Mouse (Mus musculus) embryonic fibroblast, embryonic 13.5 days (primary cell): ENCODE measurements around the gene Oprm1. TPM values are rescaled to one million over a fixed set of nuclear protein-coding genes. Genes with fewer than 3 reads are reported as not detected.

ENCODE experiments used
- H3K27ac ChIP-seq: 2 replicates; pipeline ENCODE4 v1.5.1; 2012; ENCODE audit warnings: low read length, control low read depth, inconsistent platforms; ENCODE audit not compliant: insufficient read depth
- H3K4me1 ChIP-seq: 2 replicates; pipeline ENCODE4 v1.6.1; 2011; ENCODE audit warnings: low read length; ENCODE audit not compliant: control insufficient read depth, insufficient read depth
- H3K4me3 ChIP-seq: 2 replicates; pipeline ENCODE4 v1.5.1; 2011; ENCODE audit warnings: mild to moderate bottlenecking, control low read depth, low read length; ENCODE audit not compliant: insufficient read depth
- CTCF ChIP-seq: IDR thresholded peaks from 2 replicates; pipeline ENCODE4 v1.5.1; 2011; ENCODE audit warnings: mild to moderate bottlenecking, control low read depth, low read length, moderate library complexity, borderline replicate concordance; ENCODE audit not compliant: insufficient read depth
- POLR2A ChIP-seq: IDR thresholded peaks from 2 replicates; pipeline ENCODE4 v1.6.1; 2011; ENCODE audit warnings: low read depth, mild to moderate bottlenecking, control low read depth, low read length, moderate library complexity
- polyA plus RNA-seq: library from polyadenylated mRNA; stranded (reverse); fragments of >200 nt; gene quantifications from 2 replicates; pipeline ENCODE4 v1.2.4, GENCODE M21; 2011; ENCODE audit warnings: low read depth; ENCODE audit not compliant: missing spikeins, insufficient read length

The Oprm1 gene
- polyA plus RNA-seq, 1 experiment, result not detected

- H3K27ac ChIP-seq, result no peak overlapping the region
- no peak overlapping the region for H3K4me3 ChIP-seq
- no peak for TF ChIP-seq CTCF
- no peaks in the 10 kb centered on the region for H3K4me1 ChIP-seq
Observed at GRCm38 (mm10) chr10:7057546-7057945, 299.2 kb downstream of the Oprm1 start.

- Histone ChIP-seq H3K27ac (no peak overlapping the region), H3K4me1 (no peaks in the 10 kb centered on the region), H3K4me3 (no peak overlapping the region)
- TF ChIP-seq CTCF, result no peak
- no peak for TF ChIP-seq POLR2A
Observed at GRCm38 (mm10) chr10:7060326-7060725, 302.0 kb downstream of the Oprm1 start.

GRCm38 (mm10) chr10:7062993-7063392, 304.7 kb downstream of the Oprm1 start:
- Histone ChIP-seq H3K27ac (no peak overlapping the region), H3K4me1 (no peaks in the 10 kb centered on the region), H3K4me3 (no peak overlapping the region)
- TF ChIP-seq CTCF, result no peak
- no peak for TF ChIP-seq POLR2A

GRCm38 (mm10) chr10:7063752-7064457, 305.6 kb downstream of the Oprm1 start:
- Histone ChIP-seq H3K4me1 (no peaks in the 10 kb centered on the region), H3K4me3 (no peak overlapping the region), H3K27ac (no peak overlapping the region)
- TF ChIP-seq CTCF (no peak), POLR2A (no peak)

- H3K4me1 ChIP-seq, result no peaks in the 10 kb centered on the region
- H3K4me3 ChIP-seq, result no peak overlapping the region
- H3K27ac ChIP-seq, result no peak overlapping the region
- TF ChIP-seq POLR2A, result no peak
- TF ChIP-seq CTCF, result no peak
Observed at GRCm38 (mm10) chr10:7068608-7069007, 310.3 kb downstream of the Oprm1 start.

- TF ChIP-seq POLR2A (no peak), CTCF (no peak)
- Histone ChIP-seq H3K27ac (no peak overlapping the region), H3K4me3 (no peak overlapping the region), H3K4me1 (no peaks in the 10 kb centered on the region)
Observed at GRCm38 (mm10) chr10:7069090-7069489, 310.8 kb downstream of the Oprm1 start.

- Histone ChIP-seq H3K27ac (no peak overlapping the region), H3K4me1 (no peaks in the 10 kb centered on the region), H3K4me3 (no peak overlapping the region)
- TF ChIP-seq CTCF (no peak), POLR2A (no peak)
Observed at GRCm38 (mm10) chr10:7070100-7070835, 312.0 kb downstream of the Oprm1 start.

GRCm38 (mm10) chr10:7070924-7071323, 312.6 kb downstream of the Oprm1 start:
- no peaks in the 10 kb centered on the region; the same call in 1 of the 2 replicates for H3K4me1 ChIP-seq
- no peak overlapping the region for H3K27ac ChIP-seq
- H3K4me3 ChIP-seq, result no peak overlapping the region
- TF ChIP-seq CTCF (no peak), POLR2A (no peak)

- Histone ChIP-seq H3K4me1 (peaks cover 5% of the 10 kb centered on the region), H3K27ac (no peak overlapping the region), H3K4me3 (no peak overlapping the region)
- TF ChIP-seq CTCF (no peak), POLR2A (no peak)
Observed at GRCm38 (mm10) chr10:7074231-7074630, 315.9 kb downstream of the Oprm1 start.

- no peak overlapping the region for H3K4me3 ChIP-seq
- H3K27ac ChIP-seq, result no peak overlapping the region
- TF ChIP-seq POLR2A (no peak), CTCF (no peak)
- H3K4me1 ChIP-seq, result peaks cover 5% of the 10 kb centered on the region
Observed at GRCm38 (mm10) chr10:7075661-7076060, 317.4 kb downstream of the Oprm1 start.
